Mouse (Mus musculus) heart, adult 11 months (tissue): Measurements from ENCODE around the gene Grin2c.

Experiments used
- DNase-seq: peaks from one replicate; pipeline ENCODE4 v3.0.0; 2022

Grin2c gene

GRCm38 (mm10) chr11:115264136-115264861 is 2.7 kb downstream of the Grin2c start:
- no peak for DNase-seq

GRCm38 (mm10) chr11:115262954-115263353 is 4.1 kb downstream of the Grin2c start:
- no peak for DNase-seq

- no peak for DNase-seq
Measured at GRCm38 (mm10) chr11:115259134-115259533, 7.9 kb downstream of the Grin2c start.

- DNase-seq, result no peak
Measured at GRCm38 (mm10) chr11:115257775-115258510, 9.1 kb downstream of the Grin2c start.

- DNase-seq, result no peak
Measured at GRCm38 (mm10) chr11:115251258-115251657, 15.8 kb downstream of the Grin2c start.

GRCm38 (mm10) chr11:115250405-115251090 is 16.5 kb downstream of the Grin2c start:
- DNase-seq, result no peak

GRCm38 (mm10) chr11:115249721-115250404 is 17.2 kb downstream of the Grin2c start:
- no peak for DNase-seq

- DNase-seq, result no peak
Measured at GRCm38 (mm10) chr11:115247945-115248344, 19.1 kb downstream of the Grin2c start.

- DNase-seq, result no peak
Measured at GRCm38 (mm10) chr11:115247240-115247639, 19.8 kb downstream of the Grin2c start.

GRCm38 (mm10) chr11:115246386-115246785 is 20.7 kb downstream of the Grin2c start:
- DNase-seq, result no peak

- no peak for DNase-seq
Measured at GRCm38 (mm10) chr11:115244840-115245239, 22.2 kb downstream of the Grin2c start.

GRCm38 (mm10) chr11:115243783-115244182 is 23.3 kb downstream of the Grin2c start:
- no peak for DNase-seq

- DNase-seq, result no peak
Measured at GRCm38 (mm10) chr11:115242746-115243145, 24.3 kb downstream of the Grin2c start.

- DNase-seq, result no peak
Measured at GRCm38 (mm10) chr11:115241402-115241801, 25.6 kb downstream of the Grin2c start.

- DNase-seq, result no peak
Measured at GRCm38 (mm10) chr11:115236570-115236969, 30.5 kb downstream of the Grin2c start.

GRCm38 (mm10) chr11:115234320-115235044 is 32.6 kb downstream of the Grin2c start:
- no peak for DNase-seq

- DNase-seq, result no peak
Measured at GRCm38 (mm10) chr11:115233526-115234290, 33.3 kb downstream of the Grin2c start.

GRCm38 (mm10) chr11:115232889-115233288 is 34.2 kb downstream of the Grin2c start:
- DNase-seq, result no peak

- no peak for DNase-seq
Measured at GRCm38 (mm10) chr11:115231924-115232323, 35.1 kb downstream of the Grin2c start.

GRCm38 (mm10) chr11:115231168-115231915 is 35.7 kb downstream of the Grin2c start:
- DNase-seq, result no peak
